ENCODE assay signal across 31 mouse cellular contexts in the genomic region with DNA sequence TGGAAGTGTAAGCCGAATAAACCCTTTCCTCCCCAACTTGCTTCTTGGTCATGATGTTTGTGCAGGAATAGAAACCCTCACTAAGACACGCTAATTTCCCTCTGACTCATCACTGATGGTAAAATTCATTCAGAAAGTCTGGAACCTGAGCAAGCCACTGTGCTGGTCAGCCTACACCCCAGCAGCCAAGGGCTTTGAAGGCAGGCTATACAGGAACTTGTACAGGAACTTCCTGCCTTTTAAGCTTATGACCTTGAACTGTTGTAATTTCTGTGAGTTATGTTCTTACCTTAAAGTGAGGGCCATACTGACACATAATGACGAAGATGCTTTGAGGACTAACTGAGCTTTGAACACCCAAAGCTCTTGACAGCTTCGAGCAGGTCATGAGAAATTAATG.
"Had no signal": no experiment of that assay in that cellular context is flagged by ENCODE, and none has a peak within 500 bp of the region (broad histone marks: within the 10 kb centered on the region; RNA-seq: fewer than 3 reads in every experiment).

No protein-coding gene starts in this region.

- H3K9me3 ChIP-seq: heart, embryonic 10.5 days; heart, embryonic 15.5 days; hindbrain, embryonic 12.5 days; hindbrain, embryonic 15.5 days; intestine, embryonic 15.5 days; kidney, embryonic 15.5 days had no signal

- H3K36me3 ChIP-seq: heart, embryonic 10.5 days; heart, embryonic 12.5 days; heart, embryonic 13.5 days; heart, embryonic 15.5 days; hindbrain, embryonic 10.5 days; hindbrain, embryonic 12.5 days; hindbrain, embryonic 13.5 days; hindbrain, embryonic 15.5 days; intestine, embryonic 15.5 days; kidney, embryonic 15.5 days had no signal

- H3K4me2 ChIP-seq: heart, embryonic 11.5 days; heart, embryonic 12.5 days; heart, embryonic 13.5 days; heart, embryonic 15.5 days; hindbrain, embryonic 12.5 days; hindbrain, embryonic 13.5 days; hindbrain, embryonic 14.5 days; hindbrain, embryonic 15.5 days; intestine, embryonic 15.5 days; kidney, embryonic 15.5 days had no signal

- H3K27ac ChIP-seq: heart, embryonic 10.5 days; heart, embryonic 13.5 days; heart, embryonic 15.5 days; hindbrain, embryonic 10.5 days; hindbrain, embryonic 12.5 days; hindbrain, embryonic 13.5 days; hindbrain, embryonic 14.5 days; hindbrain, embryonic 15.5 days; hindbrain, postnatal 0 days; intestine, embryonic 15.5 days; kidney, embryonic 15.5 days; kidney, postnatal 0 days; layer of hippocampus, adult 2 months had no signal

- H3K4me1 ChIP-seq: heart, embryonic 10.5 days; heart, embryonic 12.5 days; heart, embryonic 13.5 days; heart, embryonic 15.5 days; hindbrain, embryonic 10.5 days; hindbrain, embryonic 12.5 days; hindbrain, embryonic 13.5 days; hindbrain, embryonic 15.5 days; intestine, embryonic 15.5 days had no signal

- H3K4me3 ChIP-seq: heart, embryonic 10.5 days; heart, embryonic 12.5 days; heart, embryonic 13.5 days; heart, embryonic 15.5 days; hindbrain, embryonic 10.5 days; hindbrain, embryonic 12.5 days; hindbrain, embryonic 13.5 days; hindbrain, embryonic 15.5 days; intestine, embryonic 15.5 days; kidney, embryonic 15.5 days; layer of hippocampus, adult 2 months had no signal

- DNase-seq: heart, postnatal 10 days; heart, postnatal 14 days; heart, postnatal 36 days; heart, postnatal 4 days; kidney, adult 11 months; kidney, adult 18-20 months; kidney, adult 2 months; kidney, adult 8-10 months; kidney, adult 9 months; kidney, postnatal 10 days; kidney, postnatal 14 days; kidney, postnatal 25 days; kidney, postnatal 36 days; kidney, postnatal 4 days; layer of hippocampus, adult 9-11 months; layer of hippocampus, postnatal 36 days had no signal

- H3K9ac ChIP-seq: heart, embryonic 12.5 days; heart, embryonic 13.5 days; heart, embryonic 15.5 days; hindbrain, embryonic 12.5 days; hindbrain, embryonic 13.5 days; hindbrain, embryonic 14.5 days; hindbrain, embryonic 15.5 days; intestine, embryonic 15.5 days; kidney, embryonic 15.5 days had no signal

- H3K27me3 ChIP-seq: heart, embryonic 12.5 days; heart, embryonic 13.5 days; heart, embryonic 15.5 days; hindbrain, embryonic 12.5 days; hindbrain, embryonic 13.5 days; hindbrain, embryonic 15.5 days; intestine, embryonic 15.5 days; kidney, embryonic 15.5 days had no signal
